18 mouse cellular contexts compared by ENCODE assay signal in the genomic region with DNA sequence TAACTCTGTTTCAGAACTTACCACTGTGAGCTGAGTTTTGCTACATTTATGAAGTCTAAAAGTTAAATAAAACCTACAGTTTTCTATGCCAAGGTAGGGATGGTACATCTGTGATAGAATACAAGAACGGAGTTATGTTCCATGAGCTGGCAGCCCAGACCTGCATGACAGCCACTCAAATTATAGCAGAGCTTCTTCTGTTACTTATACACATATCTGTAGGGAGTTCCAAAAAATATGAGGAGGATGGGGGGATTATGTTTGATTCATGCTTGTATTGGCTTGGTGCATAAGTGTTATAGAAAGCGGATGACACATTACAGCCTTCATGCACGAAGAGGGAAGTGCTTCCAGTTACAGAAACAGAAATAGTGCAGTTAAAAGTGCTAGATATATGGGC.
DNase-seq lines count a peak whose midpoint lies in the region; ATAC-seq lines count a peak whose summit lies in the region.
"Had no signal": no experiment of that assay in that cellular context is flagged by ENCODE, and none has a peak within 500 bp of the region (broad histone marks: within the 10 kb centered on the region; RNA-seq: fewer than 3 reads in every experiment).

No protein-coding gene starts in this region.

- H3K9ac ChIP-seq in forebrain, embryonic 14.5 days (ENCODE audit: low read length): no peak overlapping the region
- H3K9ac ChIP-seq in forebrain, embryonic 12.5 days: no peak overlapping the region
- no peak overlapping the region for H3K9ac ChIP-seq in forebrain, embryonic 16.5 days (replicated peaks; ENCODE audit: low read depth, low read length)
- H3K9ac ChIP-seq: embryonic facial prominence, embryonic 12.5 days had no signal

- WGBS in forebrain, embryonic 14.5 days: 88% methylated on average over 3 of the region's 3 CpGs
- 94% methylated on average over 3 of the region's 3 CpGs for WGBS in forebrain, embryonic 12.5 days
- 84% methylated on average over 3 of the region's 3 CpGs for WGBS in forebrain, embryonic 16.5 days

- no peak overlapping the region for H3K27ac ChIP-seq in forebrain, embryonic 14.5 days (ENCODE audit: low read depth, low read length)
- H3K27ac ChIP-seq in forebrain, embryonic 12.5 days: no peak overlapping the region
- no peak overlapping the region for H3K27ac ChIP-seq in forebrain, embryonic 16.5 days (ENCODE audit: low read length)
- H3K27ac ChIP-seq: embryonic facial prominence, embryonic 10.5 days; embryonic facial prominence, embryonic 12.5 days had no signal

- H3K9me3 ChIP-seq in forebrain, embryonic 14.5 days (replicated peaks; ENCODE audit: control insufficient read depth, low read length): no peaks in the 10 kb centered on the region
- H3K9me3 ChIP-seq in forebrain, embryonic 12.5 days: no peaks in the 10 kb centered on the region
- no peaks in the 10 kb centered on the region for H3K9me3 ChIP-seq in forebrain, embryonic 16.5 days (ENCODE audit: control insufficient read depth, low read length)
- H3K9me3 ChIP-seq: embryonic facial prominence, embryonic 10.5 days; embryonic facial prominence, embryonic 12.5 days had no signal

- no peak overlapping the region for H3K4me3 ChIP-seq in forebrain, embryonic 14.5 days (ENCODE audit: low read depth, low read length)
- no peak overlapping the region for H3K4me3 ChIP-seq in forebrain, embryonic 12.5 days (replicated peaks)
- H3K4me3 ChIP-seq in forebrain, embryonic 16.5 days (replicated peaks; ENCODE audit: low read length): no peak overlapping the region
- H3K4me3 ChIP-seq: embryonic facial prominence, embryonic 10.5 days; embryonic facial prominence, embryonic 12.5 days had no signal

- no peaks in the 10 kb centered on the region for H3K36me3 ChIP-seq in forebrain, embryonic 14.5 days (ENCODE audit: control insufficient read depth, insufficient read depth, low read length)
- no peaks in the 10 kb centered on the region for H3K36me3 ChIP-seq in forebrain, embryonic 12.5 days (replicated peaks)
- H3K36me3 ChIP-seq in forebrain, embryonic 16.5 days (ENCODE audit: control insufficient read depth, insufficient read depth): no peaks in the 10 kb centered on the region
- H3K36me3 ChIP-seq: embryonic facial prominence, embryonic 10.5 days; embryonic facial prominence, embryonic 12.5 days had no signal

- peak; percentile 27 for DNase-seq in forebrain, embryonic 14.5 days (ENCODE audit: low spot score)
- DNase-seq in frontal cortex, postnatal 14 days (ENCODE audit: low spot score in 2 of 2): no peak
- DNase-seq in adipocyte (ENCODE audit: low spot score): no peak
- DNase-seq in T-cell, adult 2 months (ENCODE audit: low spot score): no peak
- DNase-seq: adrenal gland, adult 2 months; adrenal gland, postnatal 10 days; adrenal gland, postnatal 25 days; cerebellum, adult 11-12 months; cerebellum, adult 2 months; cerebellum, adult 9-10 months; cerebellum, postnatal 10 days; cerebellum, postnatal 25 days had no signal

- no peak overlapping the region for H3K4me2 ChIP-seq in forebrain, embryonic 14.5 days (ENCODE audit: low read length)
- H3K4me2 ChIP-seq in forebrain, embryonic 12.5 days: no peak overlapping the region
- H3K4me2 ChIP-seq in forebrain, embryonic 16.5 days (ENCODE audit: low read length): no peak overlapping the region
- H3K4me2 ChIP-seq: embryonic facial prominence, embryonic 12.5 days had no signal

- no peak for ATAC-seq in forebrain, embryonic 14.5 days
- no peak for ATAC-seq in forebrain, embryonic 12.5 days (ENCODE audit: low FRiP score)
- ATAC-seq in frontal cortex, adult (ENCODE audit: low TSS enrichment): 0 out of 2 replicates have a peak, but pooled peaks have one; percentile 47
- peak; percentile 84 for ATAC-seq in forebrain, embryonic 16.5 days
- ATAC-seq: activated CD4-positive, CD25-positive, alpha-beta regulatory T cell, adult 4 months had no signal

- H3K27me3 ChIP-seq in forebrain, embryonic 14.5 days (replicated peaks; ENCODE audit: control insufficient read depth, insufficient read depth, low read length): no peaks in the 10 kb centered on the region
- no peaks in the 10 kb centered on the region for H3K27me3 ChIP-seq in forebrain, embryonic 12.5 days
- no peaks in the 10 kb centered on the region for H3K27me3 ChIP-seq in forebrain, embryonic 16.5 days (replicated peaks; ENCODE audit: control insufficient read depth, insufficient read depth, low read length)
- H3K27me3 ChIP-seq: embryonic facial prominence, embryonic 12.5 days had no signal

- H3K4me1 ChIP-seq in forebrain, embryonic 14.5 days (ENCODE audit: control insufficient read depth, insufficient read depth, low read length): no peaks in the 10 kb centered on the region
- no peaks in the 10 kb centered on the region for H3K4me1 ChIP-seq in forebrain, embryonic 12.5 days
- no peaks in the 10 kb centered on the region for H3K4me1 ChIP-seq in forebrain, embryonic 16.5 days (replicated peaks; ENCODE audit: control insufficient read depth, insufficient read depth, low read length)
- H3K4me1 ChIP-seq: embryonic facial prominence, embryonic 10.5 days; embryonic facial prominence, embryonic 12.5 days had no signal

Comparison
In these comparisons a context has a peak if more than half of its experiments do, and no peak if none do; other contexts are left out.
1. ATAC-seq: peak in frontal cortex, adult (single experiment) and forebrain, embryonic 16.5 days (single experiment); none in forebrain, embryonic 14.5 days (single experiment) and forebrain, embryonic 12.5 days (single experiment).